Mouse (Mus musculus) ES-E14 (cell line): ENCODE data around the gene Muc13.

Source experiments
- CHD2 ChIP-seq: IDR thresholded peaks from 2 replicates; pipeline ENCODE4 v1.6.1; 2014; ENCODE audit warnings: mild to moderate bottlenecking, low read depth, low read length, inconsistent platforms
- HCFC1 ChIP-seq: IDR thresholded peaks from 2 replicates; pipeline ENCODE4 v1.6.1; 2012; ENCODE audit warnings: low read length, inconsistent platforms, borderline replicate concordance; ENCODE audit not compliant: insufficient read depth
- ZC3H11A ChIP-seq: IDR thresholded peaks from 2 replicates; pipeline ENCODE4 v1.6.1; 2012; ENCODE audit warnings: low read depth, mild to moderate bottlenecking, inconsistent platforms, low read length, borderline replicate concordance
- ZNF384 ChIP-seq: IDR thresholded peaks from 2 replicates; pipeline ENCODE4 v1.6.1; 2012; ENCODE audit warnings: low read depth, low read length, inconsistent platforms

DNA sequence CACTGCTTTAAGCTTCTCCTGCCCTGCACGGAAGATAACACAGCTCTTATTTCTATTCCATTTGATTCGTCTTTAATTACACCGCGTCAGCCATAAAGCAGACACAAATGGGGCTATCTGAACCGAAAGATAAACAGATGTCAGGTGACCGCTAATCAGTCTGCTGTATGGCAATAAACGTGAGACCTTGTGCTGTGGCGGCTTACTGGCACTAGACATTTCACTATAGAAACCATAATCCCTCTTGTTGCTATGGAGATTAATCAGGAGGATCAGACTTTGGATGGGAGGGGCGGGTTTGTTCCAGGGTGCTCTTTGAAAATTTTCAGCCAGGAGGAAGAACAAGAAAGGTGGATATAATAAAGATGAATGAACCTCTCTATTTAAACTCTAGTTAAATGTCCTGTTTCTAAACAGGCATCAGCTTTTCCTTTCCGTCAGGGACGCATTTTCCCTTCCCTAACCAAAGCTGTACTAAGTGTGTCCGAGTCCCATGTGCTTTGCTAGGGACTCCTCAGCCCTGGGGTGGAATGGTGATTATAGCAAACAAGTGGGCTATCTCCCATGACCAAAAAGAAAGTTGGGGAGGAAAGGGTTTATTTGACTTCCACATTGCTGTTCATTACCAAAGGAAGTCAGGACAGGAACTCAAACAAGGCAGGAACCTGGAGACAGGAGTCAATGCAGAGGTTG, 29.2 kb upstream of the Muc13 start:
- TF ChIP-seq HCFC1 (no peak), CHD2 (no peak), ZC3H11A (no peak), ZNF384 (no peak)
